Mouse (Mus musculus) ES-E14 (cell line): ENCODE data around the gene Svep1.

Source experiments
- CHD2 ChIP-seq: IDR thresholded peaks from 2 replicates; pipeline ENCODE4 v1.6.1; 2014; ENCODE audit warnings: mild to moderate bottlenecking, low read depth, low read length, inconsistent platforms
- HCFC1 ChIP-seq: IDR thresholded peaks from 2 replicates; pipeline ENCODE4 v1.6.1; 2012; ENCODE audit warnings: low read length, inconsistent platforms, borderline replicate concordance; ENCODE audit not compliant: insufficient read depth
- MAFK ChIP-seq: IDR thresholded peaks from 2 replicates; pipeline ENCODE4 v1.6.1; 2014; ENCODE audit warnings: mild to moderate bottlenecking, low read depth, low read length, inconsistent platforms; ENCODE audit not compliant: insufficient read depth

GRCm38 (mm10) chr4:58252381-58252780, 45.7 kb upstream of the Svep1 start:
- TF ChIP-seq CHD2 (no peak), HCFC1 (no peak), MAFK (no peak)
